Mouse (Mus musculus) skeletal muscle tissue, adult 2 months (tissue): ENCODE measurements around the gene Pappa.

Experiments used
- DNase-seq: peaks from one replicate; pipeline ENCODE4 v3.0.0-alpha.2; 2012; ENCODE audit warnings: low read depth, low spot score

The Pappa gene

DNA sequence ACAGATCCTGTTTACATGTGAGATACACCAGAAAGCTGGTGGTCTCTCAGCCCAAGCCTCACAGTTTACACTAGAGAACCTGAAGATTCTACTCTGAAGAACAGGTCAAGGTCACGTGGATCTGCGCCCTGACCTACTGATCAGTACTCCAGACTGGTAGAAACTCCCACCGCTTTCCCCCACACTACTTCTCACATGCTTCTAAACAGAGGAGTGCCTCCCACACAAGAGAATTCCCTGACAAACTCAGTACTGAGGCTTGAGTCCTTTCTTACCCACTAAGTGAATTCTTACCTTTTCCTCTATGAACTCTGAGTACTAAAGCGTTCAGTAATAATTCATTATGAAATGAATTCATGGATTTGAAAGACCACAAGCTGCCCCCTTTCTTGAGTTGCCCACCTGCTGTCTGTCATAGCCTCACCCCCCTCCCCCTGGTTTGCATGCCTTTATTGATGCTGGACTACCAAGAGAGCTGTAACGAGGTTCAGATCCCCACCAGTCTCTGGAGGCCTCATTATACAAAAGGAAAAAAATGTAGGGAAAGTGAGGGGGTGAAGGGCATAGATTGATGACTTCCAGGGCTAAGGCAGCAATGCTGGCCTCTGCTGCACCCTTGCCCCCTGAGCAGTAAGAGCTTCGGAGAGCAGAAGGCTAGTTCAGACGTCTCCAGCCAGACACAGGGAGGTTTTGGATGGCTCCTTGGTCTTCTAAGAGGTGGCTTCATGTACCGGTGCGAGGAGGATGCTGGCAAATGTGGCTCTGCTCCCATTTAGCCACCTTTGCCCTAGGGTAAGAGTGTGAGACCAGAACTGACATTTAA is 204.7 kb downstream of the Pappa start:
- DNase-seq: no peak

- DNase-seq: no peak
Measured at GRCm38 (mm10) chr4:65333718-65334117, 209.7 kb downstream of the Pappa start.

GRCm38 (mm10) chr4:65341766-65342165 is 217.8 kb downstream of the Pappa start:
- DNase-seq: no peak

DNA sequence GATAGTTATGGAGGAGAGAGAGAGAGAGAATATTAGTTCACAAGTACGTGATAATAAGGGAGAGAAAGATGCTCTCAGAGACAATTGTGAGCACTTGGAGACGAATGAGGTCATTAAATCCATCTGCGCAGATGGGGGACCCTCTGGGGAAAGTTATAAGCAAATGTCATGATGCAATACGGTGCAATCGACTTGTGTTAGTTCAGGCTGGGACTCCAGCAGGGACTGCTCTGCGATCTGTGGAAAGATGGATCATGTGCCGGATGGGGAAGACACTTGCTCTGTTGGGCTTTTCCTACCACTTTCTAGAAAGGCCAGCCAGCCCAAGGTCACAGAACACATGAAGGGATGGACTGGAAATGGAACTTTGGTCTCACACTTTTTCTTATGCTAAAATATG is 226.5 kb downstream of the Pappa start:
- peak; percentile 50 for DNase-seq

GRCm38 (mm10) chr4:65354580-65354979 is 230.6 kb downstream of the Pappa start:
- peak; percentile 15 for DNase-seq

GRCm38 (mm10) chr4:65367135-65367534 is 243.2 kb downstream of the Pappa start:
- DNase-seq: no peak

DNA sequence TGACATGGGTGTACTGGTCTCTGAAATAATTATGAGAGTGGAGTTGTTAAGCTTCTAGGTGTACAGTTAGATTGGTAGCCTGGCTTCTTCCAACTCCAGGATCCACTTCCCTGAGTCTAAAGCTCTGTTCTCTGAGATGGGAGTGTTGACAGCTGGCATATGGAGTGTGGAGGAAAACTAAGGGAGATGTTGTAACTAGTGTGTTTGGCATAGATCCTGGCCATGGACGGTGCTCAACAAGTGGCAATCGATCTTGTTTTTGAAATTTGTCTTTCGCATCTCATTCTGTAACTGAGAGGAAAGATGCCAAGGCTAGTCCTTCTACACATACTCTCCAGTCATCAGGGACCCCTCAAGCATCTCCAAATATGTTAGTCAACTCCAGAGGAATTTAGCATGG is 248.8 kb downstream of the Pappa start:
- DNase-seq: peak; percentile 54

- DNase-seq: no peak
Measured at GRCm38 (mm10) chr4:65373841-65374240, 249.9 kb downstream of the Pappa start.

GRCm38 (mm10) chr4:65376571-65376970 is 252.6 kb downstream of the Pappa start:
- DNase-seq: no peak

- DNase-seq: no peak
Measured at GRCm38 (mm10) chr4:65379461-65379860, 255.5 kb downstream of the Pappa start.

- no peak for DNase-seq
Measured at GRCm38 (mm10) chr4:65383070-65383469, 259.1 kb downstream of the Pappa start.

- peak; percentile 21 for DNase-seq
Measured at GRCm38 (mm10) chr4:65391001-65391400, 267.0 kb downstream of the Pappa start.

GRCm38 (mm10) chr4:65396806-65397205 is 272.8 kb downstream of the Pappa start:
- DNase-seq: no peak

DNA sequence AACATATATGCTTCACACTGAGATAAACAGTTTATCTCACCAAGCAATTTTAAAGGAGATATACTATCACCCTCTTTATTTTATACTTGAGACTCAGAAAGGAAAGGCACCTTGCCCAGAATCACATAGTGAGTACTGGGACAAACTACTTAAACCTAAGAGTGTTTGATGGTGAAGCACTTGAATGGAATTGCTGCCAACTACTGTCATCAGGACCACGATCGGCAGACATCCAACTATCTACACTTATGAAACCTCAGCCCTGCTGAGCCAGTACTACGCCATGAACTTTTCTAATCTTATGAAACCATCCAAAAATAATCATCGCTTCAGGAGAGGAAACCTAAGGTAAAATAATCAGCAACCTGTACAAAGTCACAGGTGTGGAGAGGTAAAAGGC is 275.5 kb downstream of the Pappa start:
- no peak for DNase-seq

GRCm38 (mm10) chr4:65402286-65402685 is 278.3 kb downstream of the Pappa start:
- DNase-seq: no peak

DNA sequence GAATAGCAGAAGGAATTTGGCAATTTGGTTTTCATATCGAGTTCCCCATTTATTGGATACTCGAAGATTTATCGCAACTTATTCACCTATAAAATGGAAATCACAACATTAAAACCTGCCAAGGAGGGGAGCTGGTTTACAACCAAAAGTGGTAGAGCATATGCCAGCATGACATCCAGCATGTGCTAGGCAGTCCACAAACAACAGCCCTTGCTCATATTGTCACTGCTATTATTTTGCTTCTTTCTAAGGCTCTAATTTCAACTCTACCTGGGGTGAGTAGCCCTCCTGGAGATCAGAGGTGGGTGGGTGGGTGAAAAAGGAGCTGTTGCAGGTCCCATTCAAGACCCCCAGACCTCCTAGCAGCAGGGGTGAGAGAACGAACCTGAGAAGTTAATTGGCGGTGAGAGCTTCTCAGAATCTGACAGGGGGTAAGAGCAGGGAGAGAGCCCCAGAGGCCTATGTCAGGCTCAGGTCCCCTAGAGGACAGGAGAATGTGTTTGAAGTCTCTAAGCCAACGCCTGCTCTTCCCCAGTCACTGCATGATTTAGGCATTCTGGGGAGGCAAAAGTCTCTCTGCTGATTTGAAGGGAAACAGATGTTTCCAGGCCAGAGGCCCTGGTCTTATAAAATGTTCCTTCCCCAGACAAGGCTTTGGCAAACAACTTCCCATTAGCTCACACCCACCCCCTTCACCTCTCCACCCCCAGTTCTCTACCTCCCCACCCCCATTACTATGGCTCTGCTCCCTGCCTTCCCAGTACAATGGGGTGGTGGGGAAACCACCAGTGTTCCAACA is 279.1 kb downstream of the Pappa start:
- peak; percentile 5 for DNase-seq
